Mouse (Mus musculus): ENCODE results near the gene Mettl27. TPM values are rescaled to one million over a fixed set of nuclear protein-coding genes. Genes with fewer than 3 reads are reported as not detected.

Mettl27 gene
- total and polyA plus RNA-seq, 2 experiments from 2014 or later: 8.3 to 9.4 TPM

DNA sequence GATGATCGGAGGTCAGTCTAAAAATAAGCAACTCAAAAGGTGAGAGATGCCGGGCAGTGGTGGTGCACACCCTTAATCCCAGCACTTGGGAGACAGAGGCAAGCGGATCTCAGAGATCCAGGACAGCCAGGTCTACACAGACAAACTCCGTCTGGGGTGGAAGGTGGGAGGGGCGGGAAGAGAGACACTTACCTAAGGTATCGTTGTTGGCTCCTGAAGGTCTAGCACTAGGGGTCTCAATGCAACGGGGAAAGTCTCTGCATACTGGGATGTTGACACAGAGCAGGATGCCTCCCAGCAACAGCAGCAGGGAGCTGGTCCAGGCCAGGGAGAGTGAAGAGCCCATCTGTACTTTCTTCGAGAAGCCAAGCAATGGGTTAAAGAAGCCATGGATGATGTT is 17.7 kb upstream of the Mettl27 start:
- ATAC-seq (ENCODE audit: insufficient read depth, low read depth): no peak
- H3K36me3 ChIP-seq (replicated peaks; ENCODE audit: control insufficient read depth, insufficient read depth, low read length): no peaks in the 10 kb centered on the region
- H3K9me3 ChIP-seq (replicated peaks; ENCODE audit: control insufficient read depth, low read length): no peaks in the 10 kb centered on the region
- H3K4me2 ChIP-seq (ENCODE audit: low read depth, low read length): no peak overlapping the region
- no peak overlapping the region for H3K9ac ChIP-seq (replicated peaks; ENCODE audit: low read depth, low read length)
- DNase-seq (ENCODE audit: low spot score): no peak
- no peak overlapping the region for H3K4me3 ChIP-seq (ENCODE audit: low read depth, low read length)
- no peaks in the 10 kb centered on the region for H3K27me3 ChIP-seq (ENCODE audit: control insufficient read depth, insufficient read depth, low read length)
- no peak for TF ChIP-seq CTCF (IDR thresholded peaks at IDR 0.05; ENCODE audit: low read depth)
- no peak for TF ChIP-seq EP300 (IDR thresholded peaks at IDR 0.05; ENCODE audit: low read depth)
- H3K4me1 ChIP-seq (ENCODE audit: control insufficient read depth, insufficient read depth): no peaks in the 10 kb centered on the region
- H3K27ac ChIP-seq (ENCODE audit: low read depth): no peak overlapping the region
- whole genome bisulfite sequencing: 69% methylated on average over 8 of the region's 8 CpGs

DNA sequence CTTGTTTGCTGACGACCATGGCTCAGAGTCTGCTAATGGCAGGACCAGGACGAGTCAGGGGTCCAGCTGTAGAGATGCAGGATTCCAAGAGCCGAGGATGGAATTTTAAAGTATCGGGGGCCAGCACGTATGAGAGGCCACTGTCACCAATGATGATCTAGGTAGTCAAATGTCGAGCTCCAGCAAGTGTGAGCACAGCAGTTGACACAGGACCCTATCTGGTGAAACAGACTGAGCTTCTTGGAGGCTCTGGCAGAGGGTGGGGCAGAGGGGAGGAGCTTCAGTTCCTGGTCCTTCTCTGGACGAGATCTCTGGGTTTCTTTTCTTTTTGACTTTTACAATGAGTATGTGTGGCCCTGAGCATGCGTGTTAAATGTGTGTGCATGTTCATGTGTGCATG is 16.9 kb upstream of the Mettl27 start, which contains the start of gene Cldn13:
Gene Cldn13 (minus strand): TSS at position 216 of the 400 bp plus-strand sequence.
- Histone ChIP-seq H3K4me3 (ENCODE audit: low read depth, low read length) (no peak within 1 kb of the TSS), H3K9me3 (replicated peaks; ENCODE audit: control insufficient read depth, low read length) (no peaks in the 10 kb centered on the region), H3K9ac (replicated peaks; ENCODE audit: low read depth, low read length) (no peak within 1 kb of the TSS), H3K36me3 (replicated peaks; ENCODE audit: control insufficient read depth, insufficient read depth, low read length) (no peaks in the 10 kb centered on the region), H3K27me3 (ENCODE audit: control insufficient read depth, insufficient read depth, low read length) (no peaks in the 10 kb centered on the region), H3K4me1 (ENCODE audit: control insufficient read depth, insufficient read depth) (no peaks in the 10 kb centered on the region), H3K27ac (ENCODE audit: low read depth) (no peak within 1 kb of the TSS), H3K4me2 (ENCODE audit: low read depth, low read length) (no peak within 1 kb of the TSS)
- ATAC-seq (ENCODE audit: insufficient read depth, low read depth): no peak
- 78% methylated on average over 8 of the region's 8 CpGs for WGBS
- DNase-seq (ENCODE audit: low spot score): no peak
- TF ChIP-seq CTCF (IDR thresholded peaks at IDR 0.05; ENCODE audit: low read depth): no peak
- TF ChIP-seq EP300 (IDR thresholded peaks at IDR 0.05; ENCODE audit: low read depth): no peak

GRCm38 (mm10) chr5:134918071-134918832 is 13.9 kb upstream of the Mettl27 start:
- ATAC-seq (ENCODE audit: insufficient read depth, low read depth): peak; percentile 39

GRCm38 (mm10) chr5:134919097-134919496 is 13.1 kb upstream of the Mettl27 start:
- Histone ChIP-seq H3K4me1 (ENCODE audit: control insufficient read depth, insufficient read depth) (no peaks in the 10 kb centered on the region), H3K27me3 (ENCODE audit: control insufficient read depth, insufficient read depth, low read length) (no peaks in the 10 kb centered on the region), H3K9me3 (replicated peaks; ENCODE audit: control insufficient read depth, low read length) (no peaks in the 10 kb centered on the region), H3K4me2 (ENCODE audit: low read depth, low read length) (no peak overlapping the region), H3K36me3 (replicated peaks; ENCODE audit: control insufficient read depth, insufficient read depth, low read length) (no peaks in the 10 kb centered on the region), H3K4me3 (ENCODE audit: low read depth, low read length) (no peak overlapping the region), H3K27ac (ENCODE audit: low read depth) (no peak overlapping the region), H3K9ac (replicated peaks; ENCODE audit: low read depth, low read length) (no peak overlapping the region)
- 42% methylated on average over 3 of the region's 3 CpGs for WGBS
- ATAC-seq (ENCODE audit: insufficient read depth, low read depth) (no peak), DNase-seq (ENCODE audit: low spot score) (no peak)
- TF ChIP-seq CTCF (IDR thresholded peaks at IDR 0.05; ENCODE audit: low read depth): no peak
- TF ChIP-seq EP300 (IDR thresholded peaks at IDR 0.05; ENCODE audit: low read depth): no peak

More at GRCm38 (mm10) chr5:134918071-134918832, 13.9 kb upstream of the Mettl27 start:
- DNase-seq (ENCODE audit: low spot score): peak; percentile 34
- Histone ChIP-seq H3K27me3 (ENCODE audit: control insufficient read depth, insufficient read depth, low read length) (no peaks in the 10 kb centered on the region), H3K36me3 (replicated peaks; ENCODE audit: control insufficient read depth, insufficient read depth, low read length) (no peaks in the 10 kb centered on the region), H3K9me3 (replicated peaks; ENCODE audit: control insufficient read depth, low read length) (no peaks in the 10 kb centered on the region), H3K4me1 (ENCODE audit: control insufficient read depth, insufficient read depth) (no peaks in the 10 kb centered on the region), H3K4me3 (ENCODE audit: low read depth, low read length) (no peak overlapping the region), H3K27ac (ENCODE audit: low read depth) (no peak overlapping the region), H3K9ac (replicated peaks; ENCODE audit: low read depth, low read length) (no peak overlapping the region), H3K4me2 (ENCODE audit: low read depth, low read length) (no peak overlapping the region)
- WGBS: 49% methylated on average over 16 of the region's 16 CpGs
- TF ChIP-seq CTCF (IDR thresholded peaks at IDR 0.05; ENCODE audit: low read depth) (peak; percentile 66), EP300 (IDR thresholded peaks at IDR 0.05; ENCODE audit: low read depth) (no peak)

GRCm38 (mm10) chr5:134920106-134920687 is 12.0 kb upstream of the Mettl27 start:
- no peaks in the 10 kb centered on the region for H3K9me3 ChIP-seq (replicated peaks; ENCODE audit: control insufficient read depth, low read length)
- H3K27me3 ChIP-seq (ENCODE audit: control insufficient read depth, insufficient read depth, low read length): no peaks in the 10 kb centered on the region
- no peak overlapping the region for H3K4me3 ChIP-seq (ENCODE audit: low read depth, low read length)
- no peak overlapping the region for H3K27ac ChIP-seq (ENCODE audit: low read depth)
- WGBS: 68% methylated on average over 6 of the region's 6 CpGs
- ATAC-seq (ENCODE audit: insufficient read depth, low read depth): no peak
- no peaks in the 10 kb centered on the region for H3K4me1 ChIP-seq (ENCODE audit: control insufficient read depth, insufficient read depth)
- no peaks in the 10 kb centered on the region for H3K36me3 ChIP-seq (replicated peaks; ENCODE audit: control insufficient read depth, insufficient read depth, low read length)
- no peak overlapping the region for H3K9ac ChIP-seq (replicated peaks; ENCODE audit: low read depth, low read length)
- H3K4me2 ChIP-seq (ENCODE audit: low read depth, low read length): no peak overlapping the region
- TF ChIP-seq CTCF (IDR thresholded peaks at IDR 0.05; ENCODE audit: low read depth): no peak
- TF ChIP-seq EP300 (IDR thresholded peaks at IDR 0.05; ENCODE audit: low read depth): no peak
- DNase-seq (ENCODE audit: low spot score): no peak

Data from heart, postnatal 0 days (tissue).